Mouse (Mus musculus): ENCODE measurements around the gene Trmt11.

- TF ChIP-seq POLR2A (IDR thresholded peaks at IDR 0.05; ENCODE audit: insufficient read length, low read depth) (no peak), POLR2AphosphoS2 (IDR thresholded peaks at IDR 0.05; ENCODE audit: insufficient read length, low read depth) (no peak), MAX (IDR thresholded peaks at IDR 0.05; ENCODE audit: low read depth) (no peak), TCF12 (IDR thresholded peaks at IDR 0.05; ENCODE audit: insufficient read depth, poor library complexity, severe bottlenecking) (no peak), E2F4 (IDR thresholded peaks at IDR 0.05; ENCODE audit: insufficient read depth) (no peak)
These were observed 34.2 kb downstream of the Trmt11 start for GRCm38 (mm10) chr10:30566364-30566763.

All from myocyte (in vitro differentiated cells).